Mouse (Mus musculus) gonadal fat pad, adult 2 months (tissue): ENCODE results near the gene Dnajb12. TPM values are rescaled to one million over a fixed set of nuclear protein-coding genes. Genes with fewer than 3 reads are reported as not detected.

Experiments used
- DNase-seq: peaks from one replicate; pipeline ENCODE4 v3.0.0-alpha.2; 2012; ENCODE audit warnings: low read depth
- polyA plus RNA-seq: library from polyadenylated mRNA; depleted of rRNA; stranded (reverse); fragments of >200 nt; gene quantifications from 2 replicates; pipeline ENCODE4 v1.2.3, GENCODE M21; 2012

The Dnajb12 gene
- polyA plus RNA-seq, 1 experiment, result 50.2 TPM

DNA sequence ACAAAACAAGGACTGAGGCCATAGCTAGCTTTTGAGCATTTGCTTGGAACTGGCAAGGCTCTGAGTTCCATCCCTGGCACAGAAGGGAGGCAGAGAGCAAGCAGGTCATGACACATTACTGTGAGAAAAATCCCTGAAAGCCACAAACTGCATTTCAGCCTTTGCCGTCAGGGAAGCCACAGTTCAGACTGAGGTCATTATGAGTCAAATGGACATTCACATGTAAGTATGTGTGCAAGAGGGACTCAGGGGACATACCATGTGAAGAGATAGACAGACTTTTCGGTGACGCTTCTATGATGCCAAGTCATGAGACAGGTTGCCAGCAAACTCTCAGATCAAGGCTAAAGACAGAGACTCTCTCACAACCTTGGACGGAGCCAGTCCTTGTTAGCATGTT, 38.8 kb downstream of the Dnajb12 start:
- no peak for DNase-seq

DNA sequence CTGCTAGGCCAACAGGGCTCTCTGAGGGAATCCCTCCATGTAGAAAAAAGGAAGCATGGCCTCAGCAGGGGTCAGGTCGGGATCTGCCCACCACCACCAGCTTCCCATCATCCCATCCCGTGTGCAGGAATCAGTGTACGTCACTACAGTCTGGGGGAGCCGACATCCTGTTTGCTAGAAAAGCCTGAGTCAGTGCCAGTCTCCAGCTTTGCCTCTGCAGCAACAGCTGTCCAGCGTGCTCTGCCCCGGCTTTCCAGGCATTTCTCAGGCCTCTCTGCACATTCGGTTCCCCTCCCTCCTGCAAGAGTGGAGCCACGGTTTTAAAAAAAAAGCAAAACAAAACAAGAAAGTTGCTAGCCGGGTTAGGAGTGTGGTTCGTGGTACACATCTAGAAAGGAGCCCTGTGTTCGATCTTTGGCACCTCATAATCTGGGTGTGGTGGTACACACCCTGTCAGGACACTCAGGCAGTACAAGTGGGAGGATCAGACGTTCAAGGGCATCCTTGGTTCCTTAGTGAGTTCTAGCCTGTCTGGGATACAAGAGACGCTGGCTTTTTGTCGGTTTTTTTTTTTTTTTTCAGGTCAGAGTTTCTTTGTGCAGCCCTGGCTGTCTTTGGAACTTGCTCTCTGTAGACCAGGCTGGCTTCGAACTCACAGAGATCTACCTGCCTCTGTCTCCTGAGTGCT, 40.3 kb downstream of the Dnajb12 start:
- DNase-seq, result no peak

DNA sequence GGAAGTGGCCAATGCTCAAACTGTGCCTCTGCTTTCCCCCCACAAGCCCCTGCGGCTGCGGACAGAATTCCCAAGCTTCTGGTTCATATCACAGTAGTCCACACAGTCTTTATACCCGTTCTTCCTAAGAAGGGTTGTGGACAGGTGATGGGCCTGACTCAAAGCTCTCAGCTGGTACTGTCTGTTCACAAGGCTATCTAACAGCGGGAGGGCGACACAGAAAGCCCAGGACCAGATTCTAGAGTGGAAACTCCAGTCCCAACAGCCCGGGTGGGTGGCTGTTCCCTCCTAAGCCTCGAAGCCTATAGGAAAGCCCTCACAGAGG, 41.1 kb downstream of the Dnajb12 start:
- no peak for DNase-seq

DNA sequence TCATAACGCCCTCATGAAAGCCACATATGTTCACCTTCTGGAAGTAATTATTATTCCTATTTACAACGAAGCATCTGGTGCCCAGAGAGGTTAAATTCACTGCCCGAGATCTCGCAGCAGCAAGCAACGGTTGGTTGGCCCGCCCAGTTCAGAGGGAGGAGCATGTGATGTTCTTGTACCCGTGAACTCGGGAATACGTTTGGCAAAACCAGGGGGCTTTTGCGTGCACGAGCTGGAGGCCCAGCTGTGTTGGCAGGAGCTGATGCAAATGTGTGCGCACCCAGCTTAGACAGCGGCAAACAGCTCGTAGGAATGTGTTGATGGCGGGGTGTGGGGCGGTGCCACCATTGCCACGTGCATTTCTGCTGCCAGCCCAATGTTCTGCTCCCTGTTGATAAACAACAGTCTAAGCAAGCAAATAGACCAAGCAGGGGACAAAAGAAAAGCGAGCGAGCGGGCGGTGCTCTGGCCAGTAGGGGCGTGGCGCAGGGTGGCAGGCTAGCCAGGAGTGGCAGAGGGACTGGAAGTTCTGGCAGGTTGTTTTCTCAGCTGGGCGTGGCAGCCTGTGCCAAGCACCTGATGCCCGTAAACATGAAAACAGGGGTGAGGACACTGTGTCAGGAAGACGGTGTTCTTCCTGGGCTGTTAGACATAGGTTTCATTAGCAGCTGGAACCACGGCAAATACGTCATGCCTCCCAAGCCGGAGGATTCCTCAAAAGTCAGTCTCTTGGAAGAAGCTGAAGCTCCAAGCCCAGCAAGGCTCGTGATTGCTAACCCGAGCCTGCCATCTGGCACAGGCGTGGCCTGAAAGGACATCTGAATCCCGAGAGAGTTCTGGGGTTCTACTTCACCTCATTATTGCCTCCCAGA, 41.7 kb downstream of the Dnajb12 start:
- DNase-seq, result no peak

DNA sequence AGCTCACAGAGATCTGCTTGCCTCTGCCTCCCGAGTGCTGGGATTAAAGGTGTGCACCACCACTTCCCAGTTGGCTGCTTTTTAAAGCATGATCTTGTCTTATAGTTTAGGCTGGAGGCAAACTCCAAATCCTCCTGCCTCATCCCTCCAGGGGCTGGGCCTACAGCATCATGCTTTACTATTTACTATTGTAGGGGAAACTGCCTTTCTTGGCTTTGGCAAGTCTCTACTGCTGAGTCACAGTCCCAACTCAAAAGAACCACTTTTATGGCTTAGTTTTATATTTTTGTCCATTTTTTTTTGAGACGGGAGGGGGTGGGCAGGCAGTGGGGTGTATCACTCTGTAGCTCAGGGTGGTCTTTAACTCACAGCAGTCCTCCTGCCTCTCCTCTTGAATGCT, 44.1 kb downstream of the Dnajb12 start:
- no peak for DNase-seq

DNA sequence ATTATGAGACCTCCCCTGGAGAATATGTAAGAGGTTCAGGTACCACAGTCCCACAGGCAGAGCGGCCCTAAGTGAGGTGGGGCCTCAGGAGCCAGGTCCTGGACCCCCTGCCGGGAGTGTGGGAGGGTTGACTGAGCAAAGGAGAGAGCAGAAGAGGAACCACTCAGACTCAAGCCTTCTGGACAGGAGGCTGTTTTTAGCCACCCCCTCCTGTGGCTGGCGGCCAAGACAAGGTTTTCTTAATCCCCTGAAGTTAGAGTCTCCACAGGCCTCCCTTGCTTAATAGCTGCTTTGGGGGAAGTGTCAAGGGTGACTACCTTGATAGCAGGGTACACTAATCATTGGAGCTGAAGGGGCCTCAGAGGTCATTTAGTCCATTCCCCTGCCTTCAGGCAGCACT, 44.9 kb downstream of the Dnajb12 start:
- DNase-seq, result no peak

DNA sequence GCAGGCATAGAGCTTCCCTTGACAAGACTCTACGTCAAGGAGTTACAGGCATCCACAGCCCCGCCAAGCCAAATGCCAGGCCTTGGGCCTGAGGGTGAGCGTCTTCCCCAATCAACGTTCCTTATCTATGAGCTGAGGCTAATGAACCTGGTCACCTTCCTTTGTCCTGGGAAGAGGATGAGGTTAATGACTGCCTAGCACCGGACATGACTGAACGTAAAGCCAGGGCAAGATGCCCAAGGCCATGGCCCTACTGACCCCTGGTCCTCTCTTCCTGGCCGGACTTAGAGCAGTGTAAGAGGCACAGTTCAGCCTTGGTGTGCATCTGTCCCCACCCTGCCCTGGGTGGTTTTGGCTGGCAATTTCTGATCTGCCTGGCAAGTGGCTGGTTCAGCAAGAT, 49.8 kb downstream of the Dnajb12 start:
- no peak for DNase-seq

DNA sequence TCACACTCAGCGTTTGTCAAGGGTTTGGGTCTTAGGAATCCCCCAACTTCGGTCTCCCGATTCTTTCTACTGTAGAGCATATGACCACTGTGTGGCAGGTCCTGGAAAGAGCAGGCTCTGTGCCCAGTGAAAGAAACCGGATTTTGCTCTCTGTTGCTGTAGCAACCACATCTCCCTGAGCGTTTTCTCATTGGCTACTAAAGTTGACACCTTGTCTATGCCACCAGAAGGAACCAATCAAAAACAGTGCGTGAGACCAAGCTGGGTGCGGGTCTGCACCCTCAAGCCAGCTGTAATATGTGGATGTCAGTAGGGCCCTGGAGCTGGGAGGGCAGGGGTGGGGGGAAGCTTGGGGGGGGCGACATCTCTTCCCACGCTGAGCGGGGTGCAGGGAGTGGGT, 51.6 kb downstream of the Dnajb12 start:
- no peak for DNase-seq

DNA sequence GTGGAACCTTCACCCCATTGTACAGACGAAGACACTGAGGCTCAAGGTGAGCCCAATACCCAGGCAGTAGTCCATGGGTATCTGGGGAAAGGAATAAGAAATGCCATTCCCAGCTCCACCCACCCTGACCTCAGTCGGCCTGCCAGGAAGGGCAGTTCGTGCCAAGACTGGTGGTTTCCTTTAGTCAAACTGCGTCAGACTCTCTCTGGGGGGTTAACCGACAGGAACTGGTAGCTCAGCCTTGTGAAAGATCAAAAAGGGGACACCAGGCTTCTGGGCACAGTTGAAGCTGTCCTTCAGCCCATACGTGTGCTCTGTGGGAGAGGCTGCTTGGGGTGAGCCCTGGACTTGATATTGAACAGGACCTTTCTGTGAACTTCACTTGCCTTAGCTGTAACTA, 53.2 kb downstream of the Dnajb12 start:
- no peak for DNase-seq

DNA sequence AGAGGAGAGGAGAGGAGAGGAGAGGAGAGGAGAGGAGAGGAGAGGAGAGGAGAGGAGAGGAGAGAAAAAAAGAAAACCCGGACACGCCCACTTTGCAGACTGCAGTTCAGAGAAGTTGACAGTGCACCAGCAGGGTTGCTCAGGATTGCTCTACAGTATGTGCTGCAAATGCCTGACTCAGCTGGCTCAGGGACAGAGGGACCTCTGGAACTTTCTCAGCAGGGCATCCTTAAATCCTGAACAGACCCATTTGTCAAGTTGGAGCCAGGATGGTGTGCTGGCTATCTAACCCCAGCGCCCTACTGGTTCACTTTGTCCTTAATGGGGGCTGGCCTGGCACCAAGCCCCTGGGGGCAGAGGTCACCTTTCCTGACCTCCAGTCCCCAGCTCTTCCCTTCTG, 54.7 kb downstream of the Dnajb12 start:
- no peak for DNase-seq

DNA sequence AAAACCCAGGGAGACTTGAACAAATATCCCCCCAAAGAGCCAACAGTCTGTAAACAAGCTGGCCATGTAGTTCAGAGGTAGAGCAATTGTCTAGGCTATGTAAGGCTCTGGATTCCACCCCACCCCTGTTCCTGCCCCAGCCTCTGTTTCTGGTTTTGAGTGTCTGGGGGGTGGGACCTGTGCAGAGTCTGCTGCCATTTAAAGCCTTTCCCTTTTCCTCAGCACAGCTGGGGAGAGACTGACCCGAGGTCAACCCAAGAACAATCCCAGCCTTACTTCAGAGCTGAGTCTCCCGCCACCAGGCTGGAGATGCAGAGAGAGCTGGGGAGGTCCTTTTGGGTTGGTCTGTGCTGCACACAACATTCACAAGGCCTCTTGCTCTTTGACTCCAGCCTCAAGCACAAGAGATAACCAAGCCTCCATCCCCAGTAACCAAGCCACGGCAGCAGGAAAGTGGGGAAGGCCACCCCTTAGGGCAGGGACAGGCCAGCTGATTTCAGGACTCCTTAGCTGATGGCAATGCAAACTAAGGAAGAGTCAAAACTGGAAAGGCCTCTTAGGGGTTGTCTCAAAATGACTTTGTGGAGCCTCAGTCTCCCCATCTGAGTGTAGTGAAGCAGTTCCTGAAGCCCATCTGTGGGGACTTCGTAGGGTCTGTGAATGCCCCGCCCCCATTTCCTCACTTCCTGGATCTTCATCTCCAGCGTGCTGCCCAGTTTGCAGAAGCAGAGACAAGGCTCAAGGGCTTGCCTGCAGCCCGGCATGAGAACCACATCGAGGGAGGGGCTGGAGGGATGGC, 56.9 kb downstream of the Dnajb12 start:
- no peak for DNase-seq

DNA sequence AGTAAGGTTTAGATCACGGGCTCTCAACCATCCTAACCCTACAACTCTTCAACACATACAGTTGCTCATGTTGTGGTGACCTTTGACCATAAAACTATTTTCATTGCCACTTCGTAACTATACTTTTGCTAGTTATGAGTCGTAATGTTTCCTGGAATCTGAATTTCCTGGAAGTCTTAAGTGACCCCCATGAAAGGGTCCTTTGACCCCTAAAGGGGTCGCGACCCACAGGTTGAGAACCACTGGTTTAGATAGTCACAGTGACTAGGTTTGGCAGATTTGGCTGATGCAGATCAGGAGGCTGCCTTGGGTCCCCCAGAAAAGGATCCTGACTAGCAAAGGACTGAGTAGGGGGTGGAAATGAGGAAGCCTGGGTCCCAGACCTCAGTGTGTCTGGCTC, 59.3 kb downstream of the Dnajb12 start:
- no peak for DNase-seq

DNA sequence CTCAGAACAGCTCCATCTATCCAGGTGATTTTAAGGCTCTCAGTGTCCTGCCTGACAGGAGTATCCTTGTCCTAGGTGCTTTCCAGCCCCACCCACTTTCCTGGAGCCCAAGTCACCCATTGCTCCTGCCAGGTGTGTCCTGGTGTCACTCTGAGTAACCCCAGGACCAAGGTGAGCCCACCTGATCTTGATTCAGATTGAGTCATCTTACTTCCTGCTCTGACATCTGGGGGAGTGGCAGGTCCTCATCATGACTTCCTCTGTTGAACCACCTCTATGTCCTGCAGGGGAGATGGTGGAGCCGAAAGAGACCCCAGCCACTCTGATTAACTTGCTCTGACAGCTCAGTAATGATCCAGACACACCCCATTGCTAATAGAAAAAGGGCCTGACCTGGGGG, 59.7 kb downstream of the Dnajb12 start:
- no peak for DNase-seq

DNA sequence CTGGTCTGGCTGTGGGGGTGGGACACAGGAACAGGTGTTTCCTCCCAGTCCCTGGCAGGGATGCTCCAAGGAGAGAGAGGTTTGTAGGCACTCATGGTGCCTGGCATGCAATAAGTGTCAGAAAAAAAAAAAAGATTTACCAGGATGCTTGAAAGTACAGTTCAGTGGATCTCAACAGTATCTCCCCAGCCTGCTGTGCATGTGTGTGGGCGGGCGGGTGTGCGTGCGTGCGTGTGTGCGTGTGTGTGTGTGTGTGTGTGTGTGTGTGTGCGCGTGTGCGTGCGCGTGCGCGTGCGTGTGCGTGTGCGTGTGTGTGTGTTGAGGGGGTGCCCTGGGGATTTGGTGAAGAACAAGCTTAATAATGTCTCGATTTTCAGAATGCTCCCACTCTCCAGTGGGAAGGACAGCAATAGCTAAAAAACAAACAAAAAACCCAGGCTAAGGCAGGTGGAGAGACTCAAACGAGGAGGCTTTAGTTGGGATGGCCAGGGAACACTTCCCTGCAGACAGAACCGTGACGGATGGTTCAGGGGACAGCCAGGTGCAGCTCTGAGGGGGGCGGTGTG, 63.0 kb downstream of the Dnajb12 start:
- DNase-seq, result no peak

DNA sequence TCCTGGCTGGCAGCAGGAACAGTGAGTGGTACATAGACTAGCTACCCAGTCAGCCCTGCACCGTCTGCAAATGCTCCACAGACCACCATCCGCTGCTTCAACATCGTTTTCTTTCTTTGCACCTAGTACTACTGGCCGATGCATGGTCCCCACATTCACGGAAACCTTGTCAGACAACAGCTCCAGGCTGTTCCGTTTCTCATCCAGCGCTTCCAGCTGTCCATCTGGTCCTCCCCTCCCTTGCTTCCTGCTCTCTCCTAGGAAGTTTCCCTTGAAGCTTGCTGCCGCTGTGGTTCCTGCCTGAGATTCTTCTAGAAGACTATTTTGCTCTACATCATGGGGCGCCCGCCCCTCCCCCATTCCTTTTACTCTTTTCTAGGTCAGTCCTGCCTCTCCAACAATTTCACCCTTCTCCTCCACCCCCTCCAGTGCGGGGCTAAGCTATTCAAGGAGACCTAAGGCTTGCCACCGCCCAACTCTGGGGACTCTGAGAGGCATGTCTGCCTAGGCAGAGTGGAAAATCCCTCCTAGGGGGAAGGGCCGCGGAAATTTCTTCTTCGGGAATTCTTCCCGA, 63.6 kb downstream of the Dnajb12 start:
- no peak for DNase-seq

DNA sequence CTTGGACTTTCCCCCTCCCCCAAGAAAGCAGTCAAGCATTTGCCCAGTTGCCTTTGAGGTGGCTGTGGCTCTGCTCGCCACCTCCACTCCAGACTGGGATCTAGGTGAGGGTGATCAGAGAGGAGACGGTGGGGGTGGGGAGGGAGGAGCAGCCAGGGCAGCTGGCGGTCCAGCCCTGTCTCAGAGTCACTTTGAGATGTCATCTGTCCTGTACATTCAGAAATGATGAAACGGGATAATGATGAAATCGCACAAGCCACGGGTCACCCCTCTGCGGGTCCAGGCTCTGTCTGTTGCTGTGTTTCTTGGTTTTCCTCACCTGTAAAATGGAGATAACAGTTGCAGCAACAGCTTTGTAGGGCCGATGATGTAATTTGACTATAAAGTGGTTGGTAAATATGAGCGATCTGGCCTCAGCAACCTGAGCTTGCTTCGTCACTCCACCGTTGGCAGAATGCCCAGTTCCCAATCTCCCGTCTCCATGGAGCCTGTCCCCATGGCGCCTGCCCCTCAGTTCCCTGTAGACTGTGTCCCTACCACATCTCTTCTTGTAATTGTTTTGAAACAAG, 64.1 kb downstream of the Dnajb12 start:
- DNase-seq, result no peak

DNA sequence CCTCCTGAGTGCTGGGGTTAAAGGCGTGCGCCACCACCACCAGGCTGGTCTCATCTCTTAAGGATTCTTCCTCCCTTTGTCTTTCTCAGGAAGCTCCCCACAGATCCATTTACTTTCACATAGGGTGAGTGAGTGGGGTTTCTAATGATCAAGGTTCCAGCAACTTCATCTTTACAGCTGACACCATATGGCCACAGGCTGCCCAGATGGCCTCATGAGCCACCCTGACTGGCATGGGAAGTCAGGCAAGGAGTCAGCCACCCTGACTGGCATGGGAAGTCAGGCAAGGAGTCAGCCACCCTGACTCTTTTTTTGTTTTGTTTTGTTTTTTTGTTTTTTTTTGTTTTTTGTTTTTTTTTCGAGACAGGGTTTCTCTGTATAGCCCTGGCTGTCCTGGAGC, 66.1 kb downstream of the Dnajb12 start:
- no peak for DNase-seq

DNA sequence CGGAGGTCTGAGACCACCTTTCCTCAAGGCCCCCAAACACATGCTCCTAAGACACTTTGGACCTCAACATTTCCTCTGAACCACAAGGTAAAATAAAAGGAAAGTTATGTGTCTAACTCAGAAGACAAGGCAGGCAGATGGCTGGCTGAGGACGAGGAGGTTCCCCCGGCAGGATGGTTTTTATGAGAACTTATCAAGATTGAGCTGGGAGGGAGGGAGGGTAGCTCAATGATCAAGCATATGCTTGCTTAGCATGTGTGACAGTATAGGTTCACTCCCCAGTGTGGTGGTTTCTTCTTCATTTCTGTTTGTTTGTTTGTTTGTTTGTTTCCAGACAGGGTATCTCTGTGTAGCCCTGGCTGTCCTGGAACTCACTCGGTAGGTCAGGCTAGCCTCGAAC, 67.0 kb downstream of the Dnajb12 start:
- DNase-seq, result no peak

DNA sequence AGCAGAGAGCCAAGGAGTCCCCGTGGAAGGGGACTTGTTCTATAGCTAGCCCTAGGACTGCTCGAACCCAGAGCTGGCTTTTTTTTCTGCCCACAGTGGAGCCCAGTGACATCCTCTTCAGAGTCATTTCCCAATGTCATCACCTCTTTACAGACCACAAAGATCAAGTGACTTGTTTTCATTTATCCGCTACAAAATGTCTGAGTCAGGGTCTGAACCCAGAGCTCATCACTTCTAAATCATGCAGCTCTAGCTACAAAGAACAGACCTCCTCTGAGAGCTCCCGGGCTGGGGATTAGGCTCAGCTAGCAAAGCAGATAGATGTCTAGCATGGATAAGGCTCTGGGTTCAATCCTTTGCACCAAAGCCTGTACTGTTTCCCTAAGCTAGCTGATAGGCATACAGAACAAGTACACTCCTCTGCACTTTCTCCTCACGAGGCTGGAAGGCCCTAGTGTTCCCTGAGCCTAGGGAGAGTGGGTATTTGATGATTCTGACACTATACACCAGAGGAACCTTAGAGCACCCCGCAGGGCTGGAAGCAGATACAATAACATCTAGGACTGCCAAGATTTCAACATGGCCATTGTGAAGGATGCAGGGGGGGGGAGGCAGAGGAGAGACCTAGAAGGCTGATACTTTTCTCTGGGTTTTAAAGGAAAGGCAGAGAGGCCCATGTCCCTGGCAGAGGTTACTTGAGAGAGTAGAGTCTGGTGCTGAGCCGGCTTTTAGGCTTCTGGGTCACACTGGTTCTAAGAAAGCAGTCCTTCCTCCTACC, 68.1 kb downstream of the Dnajb12 start:
- peak; percentile 67 for DNase-seq

DNA sequence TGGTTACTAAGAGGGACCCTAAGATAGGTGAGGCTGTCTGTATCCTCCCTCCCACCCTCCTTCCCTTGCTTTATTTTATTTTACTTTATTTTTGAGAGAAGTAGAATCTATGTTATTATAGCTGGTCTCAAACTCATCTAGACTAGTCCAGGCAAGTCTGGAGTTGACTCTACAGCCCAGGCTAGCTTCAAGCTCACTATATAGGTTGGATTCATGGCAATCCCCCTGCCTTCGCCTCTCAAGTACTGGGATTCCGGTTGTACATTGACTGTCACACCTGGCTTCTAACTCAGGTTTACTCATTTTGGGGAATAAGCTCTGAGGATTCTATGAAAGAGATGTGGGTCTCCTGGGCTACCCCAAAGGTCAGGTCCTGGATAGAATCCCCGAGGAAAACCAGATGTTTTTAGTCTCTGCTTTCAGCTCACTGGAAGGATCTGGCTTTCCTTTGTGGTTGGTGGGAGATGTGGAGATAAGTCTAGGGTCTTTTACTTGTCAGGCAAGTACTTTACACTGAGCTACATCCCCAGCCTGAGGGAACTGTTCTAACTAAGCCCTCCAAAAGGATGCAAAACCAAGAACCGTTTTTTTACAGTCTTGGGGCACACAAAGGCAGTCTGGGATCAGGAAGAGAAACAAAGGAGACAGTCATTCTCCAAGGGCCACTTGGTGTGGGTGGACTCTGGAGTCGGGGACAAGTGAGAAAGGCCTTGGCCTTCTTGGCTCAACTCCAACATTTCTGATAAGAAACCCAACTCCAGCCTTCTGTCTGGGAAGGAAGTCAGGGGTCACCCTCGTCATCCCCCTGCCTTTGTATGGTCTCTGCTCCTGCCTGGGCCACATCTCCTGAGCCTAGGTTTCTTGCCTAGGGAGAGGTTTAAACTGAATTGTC, 69.3 kb downstream of the Dnajb12 start:
- DNase-seq, result no peak
